Mouse (Mus musculus): ENCODE measurements around the gene Rab34.

GRCm38 (mm10) chr11:78171328-78171727 lies 16.9 kb upstream of the Rab34 start:
- peak; percentile 30 for TF ChIP-seq CTCF (conservative IDR thresholded peaks at IDR 0.05; ENCODE audit: low read length)
- TF ChIP-seq POU5F1 (IDR thresholded peaks at IDR 0.05; ENCODE audit: borderline replicate concordance, low read length) = no peak
- no peak for TF ChIP-seq NANOG (IDR thresholded peaks at IDR 0.05; ENCODE audit: borderline replicate concordance, low read length)

Data from E14TG2a.4 (cell line).